Mouse (Mus musculus): ENCODE data around the gene Nudt4.

The Nudt4 gene

GRCm38 (mm10) chr10:95539260-95539659 lies 24.7 kb downstream of the Nudt4 start:
- DNase-seq (ENCODE audit: low read depth): no peak

DNA sequence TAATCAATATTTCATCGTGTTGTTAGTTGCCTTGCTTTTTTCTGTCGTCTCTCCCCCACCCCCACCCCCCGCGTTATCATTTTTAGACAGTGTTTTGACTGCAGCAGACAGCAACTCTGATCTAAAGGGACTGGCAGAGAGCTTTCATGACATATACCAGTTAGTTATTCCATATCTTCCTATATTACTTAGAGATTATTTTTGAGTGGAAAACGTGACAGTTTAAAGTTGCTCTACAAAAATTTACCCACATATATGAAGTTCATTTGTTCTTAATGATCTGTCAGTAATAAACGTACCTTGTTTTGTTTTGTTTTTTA lies 27.8 kb downstream of the Nudt4 start:
- no peak for DNase-seq (ENCODE audit: low read depth)

DNA sequence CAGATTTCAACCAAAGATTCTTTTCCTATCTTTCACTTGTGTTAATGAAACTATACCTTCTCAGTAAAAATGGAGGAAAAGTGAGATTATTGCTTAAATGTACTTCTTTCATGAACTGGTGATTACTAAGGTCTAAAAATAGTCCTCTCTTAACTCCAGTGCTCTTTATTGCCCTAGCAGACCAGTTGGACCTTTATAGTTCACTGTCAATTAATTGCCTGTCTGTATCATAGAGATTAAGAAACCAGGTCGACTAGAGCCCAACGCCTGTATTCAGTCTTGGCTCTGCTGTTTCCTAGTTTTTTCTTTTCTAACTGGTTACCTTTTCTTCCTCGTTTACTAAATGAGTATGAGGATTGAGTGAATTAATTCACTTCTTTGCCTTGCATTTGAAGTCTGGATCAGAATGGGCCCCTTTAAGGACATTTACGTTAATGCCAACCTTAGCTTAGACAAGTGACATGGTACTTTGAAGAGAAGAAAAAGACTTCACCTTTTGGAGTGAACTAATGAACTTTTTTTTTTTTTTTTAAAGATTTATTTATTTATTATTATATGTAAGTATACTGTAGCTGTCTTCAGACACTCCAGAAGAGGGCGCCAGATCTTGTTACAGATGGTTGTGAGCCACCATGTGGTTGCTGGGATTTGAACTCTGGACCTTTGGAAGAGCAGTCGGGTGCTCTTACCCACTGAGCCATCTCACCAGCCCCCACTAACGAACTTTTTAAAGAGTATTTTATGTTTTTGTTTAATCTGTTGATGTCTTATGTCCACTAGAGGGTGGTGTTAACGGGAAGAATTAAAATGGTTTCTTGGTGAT lies 28.3 kb downstream of the Nudt4 start:
- no peak for DNase-seq (ENCODE audit: low read depth)

DNA sequence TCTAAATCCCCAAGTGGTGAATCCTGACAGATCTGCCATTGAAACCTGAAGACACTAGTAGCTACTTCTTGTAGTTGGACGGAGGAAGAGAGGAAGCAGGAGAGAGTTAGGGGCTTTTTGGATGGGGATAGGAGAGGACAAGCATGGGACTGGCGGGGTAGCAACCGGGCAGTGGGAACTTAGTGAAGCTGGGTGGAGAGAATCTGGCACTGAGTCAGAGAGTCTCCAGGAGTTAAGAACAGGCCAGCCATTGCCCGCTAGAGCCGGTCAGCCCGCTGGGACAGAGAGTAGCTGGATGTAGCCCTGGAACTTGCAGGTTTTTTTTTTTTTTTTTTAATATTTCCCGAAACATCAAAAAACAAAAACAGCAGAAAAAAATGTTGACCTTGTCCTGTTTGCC lies 30.6 kb downstream of the Nudt4 start:
- no peak for DNase-seq (ENCODE audit: low read depth)

- DNase-seq (ENCODE audit: low read depth): no peak
These were observed 31.0 kb downstream of the Nudt4 start for GRCm38 (mm10) chr10:95532916-95533315.

DNA sequence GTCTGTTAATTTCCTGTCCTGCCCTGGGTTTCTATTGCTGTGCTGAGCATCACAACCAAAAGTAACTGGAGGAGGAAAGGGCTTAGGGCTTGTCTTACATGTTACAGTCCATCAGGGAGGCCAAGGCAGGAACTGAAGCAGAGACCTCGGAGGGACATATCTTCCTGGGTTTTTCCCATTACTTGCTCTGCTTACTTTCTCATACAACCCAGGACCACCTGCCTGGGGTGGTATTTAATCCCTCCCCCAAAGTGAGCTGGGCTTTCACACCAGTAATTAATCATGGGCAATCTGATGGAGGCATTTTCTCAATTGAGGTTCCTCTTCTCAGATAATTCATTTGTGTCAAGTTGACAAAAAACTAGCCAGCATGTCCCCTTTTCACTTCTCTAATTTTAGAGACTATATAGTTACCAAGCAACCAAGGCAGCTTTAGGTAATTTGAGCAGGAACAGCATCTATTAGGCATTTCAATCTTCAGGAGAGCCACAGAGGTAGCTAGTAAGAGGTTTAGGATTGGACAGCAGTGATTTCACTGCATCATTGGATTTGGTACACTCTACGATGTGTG lies 33.3 kb downstream of the Nudt4 start:
- DNase-seq (ENCODE audit: low read depth): no peak

DNA sequence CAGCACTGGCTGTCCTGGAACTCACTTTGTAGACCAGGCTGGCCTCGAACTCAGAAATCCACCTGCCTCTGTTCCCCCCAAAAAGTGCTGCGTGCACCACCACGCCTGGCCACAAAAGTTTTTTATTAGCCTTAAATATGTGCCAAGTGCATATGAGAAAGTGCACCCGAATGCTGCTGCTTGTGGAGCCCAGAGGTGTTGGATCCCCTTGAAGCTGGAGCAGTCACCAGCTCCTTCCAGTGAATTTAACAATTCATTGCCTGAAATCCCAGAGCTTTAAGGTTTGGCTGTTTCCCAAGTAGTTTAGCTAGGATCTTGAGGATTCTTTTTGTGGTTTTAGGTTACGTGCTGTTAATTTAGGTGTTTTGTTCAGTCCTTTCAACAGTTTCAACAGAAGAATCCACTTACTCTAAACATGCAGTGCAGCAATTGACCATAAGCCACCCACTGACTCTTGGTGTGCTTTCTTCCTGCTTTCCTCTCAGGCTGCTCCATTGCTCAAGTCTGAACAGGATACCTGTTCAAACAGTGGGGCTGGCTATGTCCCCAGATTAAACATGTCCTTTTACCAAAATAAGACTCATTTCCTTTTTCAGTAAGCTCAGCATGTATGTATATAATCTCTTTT lies 37.3 kb downstream of the Nudt4 start:
- DNase-seq (ENCODE audit: low read depth): no peak

DNA sequence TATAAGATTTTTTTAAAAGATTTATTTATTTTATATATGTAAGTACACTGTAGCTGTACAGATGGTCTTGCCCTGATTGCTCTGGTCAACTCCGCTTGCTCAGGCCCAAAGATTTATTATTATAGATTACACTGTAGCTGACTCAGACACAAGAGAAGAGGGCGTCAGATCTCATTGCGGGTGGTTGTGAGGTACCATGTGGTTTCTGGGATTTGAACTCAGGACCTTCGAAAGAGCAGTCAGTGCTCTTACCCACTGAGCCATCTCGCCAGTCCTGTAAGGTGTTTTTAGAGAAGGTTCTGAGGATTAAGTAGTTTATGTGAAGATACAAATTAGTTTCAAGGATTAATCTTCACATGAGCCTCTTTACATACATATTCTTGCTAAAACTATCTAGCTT lies 38.1 kb downstream of the Nudt4 start:
- DNase-seq (ENCODE audit: low read depth): no peak

- DNase-seq (ENCODE audit: low read depth): no peak
These were observed 38.8 kb downstream of the Nudt4 start for GRCm38 (mm10) chr10:95525037-95525675.

DNA sequence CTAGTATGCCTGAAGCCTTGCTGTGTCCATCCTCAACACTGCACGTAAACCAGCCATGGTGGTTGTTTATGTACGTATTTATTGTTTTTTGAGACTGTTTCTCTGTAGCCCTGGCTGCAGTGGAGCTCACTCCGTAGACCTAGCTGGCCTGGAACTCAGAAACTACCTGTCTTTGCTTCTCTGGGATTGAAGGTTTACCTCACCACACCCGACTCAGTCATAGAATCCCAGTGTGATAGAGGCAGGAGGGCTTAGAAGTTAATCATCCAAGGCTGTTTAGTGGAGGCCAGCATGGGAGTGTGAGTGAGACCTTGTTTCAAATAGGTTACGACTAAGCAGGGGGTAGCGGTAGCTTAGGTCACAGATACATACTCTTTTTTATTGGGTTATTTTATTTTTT lies 46.3 kb downstream of the Nudt4 start:
- DNase-seq (ENCODE audit: low read depth): no peak

DNA sequence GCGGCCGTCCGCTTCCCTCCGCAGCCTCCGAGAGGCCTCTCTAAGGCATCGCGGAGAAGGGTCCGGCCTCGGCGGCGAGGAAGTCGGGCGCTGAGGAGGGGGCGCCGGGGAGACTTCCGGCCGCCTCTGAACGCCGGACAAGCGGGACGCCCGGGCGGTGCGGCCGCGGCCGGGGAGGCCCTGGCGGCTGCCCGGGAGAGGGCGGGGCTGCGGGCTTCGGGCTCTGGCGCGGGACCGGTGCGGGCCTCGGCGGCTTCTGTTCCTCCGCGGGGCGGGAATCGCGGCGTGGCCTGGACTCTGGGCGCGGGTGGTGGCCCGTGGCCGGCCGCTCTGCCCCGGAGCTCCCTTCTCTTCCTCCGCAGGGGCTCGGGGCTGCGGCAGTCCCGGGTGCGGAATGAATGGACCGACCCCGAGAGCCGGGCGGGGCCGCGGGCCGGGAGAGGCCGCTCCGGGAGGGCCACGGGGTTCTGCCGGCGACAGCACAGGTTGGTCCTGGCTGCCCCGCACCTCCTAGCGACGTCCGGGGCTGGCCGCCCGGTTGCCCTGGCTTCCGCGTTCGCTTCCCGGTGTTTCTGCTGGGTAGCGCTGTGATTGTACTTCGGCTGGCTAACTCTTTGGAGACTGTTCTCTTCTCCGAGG lies 48.5 kb downstream of the Nudt4 start:
- no peak for DNase-seq (ENCODE audit: low read depth)

- peak; percentile 87 for DNase-seq (ENCODE audit: low read depth)
These were observed 49.2 kb downstream of the Nudt4 start, which contains the start of gene Ube2n for GRCm38 (mm10) chr10:95514656-95515292. Ube2n (plus strand) TSS chr10:95515145.

DNA sequence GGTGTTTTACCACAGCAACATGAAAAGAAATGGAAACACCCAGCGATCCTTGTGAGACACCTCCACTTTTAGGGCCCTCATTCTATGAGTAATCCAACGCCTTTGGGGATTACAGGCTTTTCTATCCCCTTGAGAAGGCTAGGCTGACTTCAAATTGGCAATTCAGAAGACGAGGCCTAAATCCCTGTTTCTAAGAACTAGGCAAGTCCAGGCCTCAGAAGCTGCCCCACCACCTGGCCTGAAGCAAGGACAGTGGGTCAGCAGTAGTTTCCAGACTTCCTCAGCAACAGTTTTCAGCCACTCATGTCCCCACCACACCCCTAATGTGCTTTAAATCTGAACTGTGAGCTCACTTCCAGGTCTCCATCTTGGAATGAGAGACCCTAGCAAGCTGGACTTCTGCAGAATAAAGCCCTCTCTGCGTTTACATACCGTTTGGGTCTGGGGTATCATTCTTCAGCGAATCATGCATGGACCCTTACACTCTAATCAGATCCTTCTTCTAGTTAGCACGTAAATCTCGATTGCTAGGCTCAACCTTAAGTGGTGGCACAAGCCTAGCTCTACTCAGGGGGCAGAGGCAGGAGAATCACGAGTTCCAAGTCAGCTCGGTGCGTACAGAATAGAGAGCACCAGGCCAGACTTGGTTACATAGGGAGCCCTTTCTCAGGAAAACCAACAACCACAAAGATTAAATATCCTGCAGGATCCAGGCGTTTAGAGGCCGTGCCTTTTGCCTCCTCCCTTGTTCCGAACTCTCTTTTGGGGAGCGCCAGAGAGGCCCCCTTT lies 50.0 kb downstream of the Nudt4 start:
- no peak for DNase-seq (ENCODE audit: low read depth)

DNA sequence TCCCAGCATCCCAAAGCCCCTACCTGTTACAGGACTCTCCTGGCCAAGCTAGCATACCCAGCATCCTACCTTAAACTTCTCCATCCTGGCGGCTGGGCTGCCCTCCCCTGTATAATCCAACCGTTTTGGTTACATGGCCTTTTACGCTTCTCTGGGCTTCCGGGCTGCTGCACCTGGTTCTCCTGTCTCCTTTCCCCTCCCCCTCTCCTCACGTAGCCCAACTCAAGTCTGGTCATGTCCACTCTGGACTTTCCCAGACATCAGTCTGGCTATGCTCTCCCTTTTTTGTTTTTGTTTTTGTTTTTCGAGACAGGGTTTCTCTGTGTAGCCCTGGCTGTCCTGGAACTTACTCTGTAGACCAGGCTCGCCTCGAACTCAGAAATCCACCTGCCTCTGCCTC lies 51.3 kb downstream of the Nudt4 start:
- DNase-seq (ENCODE audit: low read depth): no peak

GRCm38 (mm10) chr10:95509263-95509662 lies 54.7 kb downstream of the Nudt4 start:
- no peak for DNase-seq (ENCODE audit: low read depth)

DNA sequence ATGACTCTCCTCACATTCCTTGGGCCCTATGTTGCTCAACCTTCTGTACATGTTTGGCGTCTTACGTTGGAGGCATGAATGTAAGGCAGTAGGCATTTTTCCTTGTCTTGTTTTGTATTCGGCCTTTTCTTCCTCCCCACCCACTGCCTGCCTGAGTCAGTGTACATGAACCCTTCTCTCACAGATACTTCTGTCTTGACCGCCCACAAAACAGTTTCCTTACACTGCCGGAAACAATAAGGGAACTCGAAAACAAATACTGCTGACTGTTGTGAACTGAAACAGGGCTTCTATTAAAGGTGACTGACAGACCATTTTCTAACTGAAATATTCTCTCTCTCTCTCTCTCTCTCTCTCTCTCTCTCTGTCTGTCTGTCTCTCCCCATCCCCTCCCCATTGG lies 55.2 kb downstream of the Nudt4 start:
- DNase-seq (ENCODE audit: low read depth): no peak

GRCm38 (mm10) chr10:95508126-95508525 lies 55.8 kb downstream of the Nudt4 start:
- DNase-seq (ENCODE audit: low read depth): no peak

- DNase-seq (ENCODE audit: low read depth): no peak
These were observed 59.6 kb downstream of the Nudt4 start for GRCm38 (mm10) chr10:95504341-95504740.

DNA sequence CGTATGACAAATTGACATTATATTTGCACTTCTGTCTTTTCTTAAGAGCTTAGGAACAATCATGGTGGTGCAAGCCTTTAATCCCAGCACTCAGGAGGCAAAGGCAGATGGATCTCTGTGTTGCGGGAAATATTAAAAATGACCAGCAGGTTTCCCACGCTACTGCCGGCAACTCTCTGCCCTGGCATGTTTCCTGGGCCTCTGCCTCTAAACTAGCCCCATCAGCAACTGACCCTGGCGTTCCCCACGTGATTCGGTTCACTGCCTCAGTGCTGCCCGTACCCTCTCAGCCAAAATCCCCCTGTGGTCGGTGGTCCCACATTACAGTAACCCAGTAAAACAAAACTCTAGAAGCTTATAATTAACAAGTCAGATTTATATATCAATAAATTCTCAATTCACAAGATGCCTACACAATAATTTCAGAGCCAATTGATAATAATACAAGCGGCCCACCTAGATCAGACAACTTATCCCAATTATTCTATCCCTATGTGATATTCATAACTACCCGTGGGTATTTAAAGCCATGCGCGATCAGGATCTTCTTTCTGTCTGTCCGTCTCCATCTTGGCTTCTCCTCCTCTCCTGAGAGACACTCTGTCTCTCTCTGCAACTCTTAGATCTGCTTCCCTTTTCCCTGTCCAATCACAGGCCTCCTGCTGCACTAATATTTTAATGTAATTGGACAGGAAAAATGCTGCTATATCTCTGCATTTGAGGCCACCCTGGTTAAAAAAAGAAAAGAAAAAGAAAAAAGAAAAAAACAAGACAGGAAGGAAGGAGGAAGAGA lies 60.3 kb downstream of the Nudt4 start:
- DNase-seq (ENCODE audit: low read depth): no peak

DNA sequence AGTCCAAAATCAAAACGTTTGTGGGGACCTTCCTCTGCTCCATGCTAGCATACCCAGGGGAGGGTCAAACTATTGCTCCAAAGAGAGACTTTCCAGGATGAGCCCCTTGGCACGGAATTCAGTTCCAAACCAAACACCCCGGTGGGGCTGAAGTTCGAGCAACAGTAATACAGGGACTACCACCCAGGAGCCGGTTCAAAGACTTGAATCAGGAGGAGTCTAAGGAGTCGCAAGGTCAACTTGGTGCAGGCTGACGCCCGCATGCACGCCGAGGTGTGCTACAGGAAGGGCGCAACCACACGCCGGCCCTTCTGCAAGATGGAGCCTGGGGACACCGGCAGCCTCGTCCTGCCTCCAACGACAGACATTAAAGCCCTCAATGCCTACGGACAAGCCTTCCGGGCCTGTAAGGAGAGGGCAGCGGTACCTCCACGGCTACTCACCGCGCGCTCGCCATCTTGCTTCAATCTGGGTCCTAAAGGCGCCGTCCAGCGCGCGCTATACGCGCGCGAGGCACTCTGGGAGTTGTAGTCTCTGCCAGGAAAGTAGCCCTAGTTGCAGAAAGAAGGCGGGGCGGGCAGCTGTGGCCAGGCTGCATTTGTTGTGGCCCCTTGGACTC lies 62.4 kb downstream of the Nudt4 start, which contains the start of gene Mrpl42:
Mrpl42 (minus strand) TSS at position 478 of the 619 bp plus-strand sequence.
- DNase-seq (ENCODE audit: low read depth): peak; percentile 74

All from c-Kit-positive CD71-positive TER-119-negative erythroid progenitor cells, embryonic 14.5 days (primary cell).